Mouse (Mus musculus) ES-E14 (cell line): ENCODE results near the gene Tomm70a. TPM values are rescaled to one million over a fixed set of nuclear protein-coding genes. Genes with fewer than 3 reads are reported as not detected.

Source experiments
- DNase-seq: peaks from one replicate; pipeline ENCODE4 v3.0.0-alpha.2; 2013; ENCODE audit warnings: low read depth, low spot score
- H3K27ac ChIP-seq: 2 replicates; pipeline ENCODE4 v1.5.1; 2012; ENCODE audit warnings: low read depth, mild to moderate bottlenecking, low read length, moderate library complexity, mixed read lengths; ENCODE audit not compliant: poor library complexity, insufficient read depth, severe bottlenecking
- H3K36me3 ChIP-seq: 2 replicates; pipeline ENCODE4 v1.6.1; 2012; ENCODE audit warnings: mild to moderate bottlenecking, low read length, moderate library complexity, mixed read lengths; ENCODE audit not compliant: control insufficient read depth, poor library complexity, insufficient read depth, severe bottlenecking
- H3K4me1 ChIP-seq, 2 experiments: fragments of 150-350 bp in 1 of 2; sonication (generic) in 1 of 2; 2 replicates each; pipeline ENCODE4 v1.6.1; 2012; ENCODE audit warnings: low read length in 2 of 2, mild to moderate bottlenecking in 1 of 2, mixed read lengths in 1 of 2; ENCODE audit not compliant: control insufficient read depth in 2 of 2, insufficient read depth in 2 of 2, poor library complexity in 1 of 2
- H3K4me3 ChIP-seq, 2 experiments: fragments of 150-350 bp in 1 of 2; sonication (generic) in 1 of 2; 2 replicates each; pipeline ENCODE4 v1.5.1; 2012; ENCODE audit warnings: low read length in 2 of 2, low read depth in 1 of 2, mild to moderate bottlenecking in 1 of 2, mixed read lengths in 1 of 2; ENCODE audit not compliant: insufficient read depth in 1 of 2, poor library complexity in 1 of 2, severe bottlenecking in 1 of 2
- H3K9ac ChIP-seq: 2 replicates; pipeline ENCODE4 v1.6.1; 2012; ENCODE audit warnings: low read depth, mild to moderate bottlenecking, low read length, mixed read lengths; ENCODE audit not compliant: poor library complexity, insufficient read depth, severe bottlenecking
- H3K9me3 ChIP-seq: fragments of 150-350 bp; sonication (generic); 2 replicates; pipeline ENCODE4 v1.6.1; 2012; ENCODE audit warnings: low read depth, mild to moderate bottlenecking, low read length; ENCODE audit not compliant: control insufficient read depth, insufficient read depth
- CHD2 ChIP-seq: IDR thresholded peaks from 2 replicates; pipeline ENCODE4 v1.6.1; 2014; ENCODE audit warnings: mild to moderate bottlenecking, low read depth, low read length, inconsistent platforms
- HCFC1 ChIP-seq: IDR thresholded peaks from 2 replicates; pipeline ENCODE4 v1.6.1; 2012; ENCODE audit warnings: low read length, inconsistent platforms, borderline replicate concordance; ENCODE audit not compliant: insufficient read depth
- MAFK ChIP-seq: IDR thresholded peaks from 2 replicates; pipeline ENCODE4 v1.6.1; 2014; ENCODE audit warnings: mild to moderate bottlenecking, low read depth, low read length, inconsistent platforms; ENCODE audit not compliant: insufficient read depth
- ZC3H11A ChIP-seq: IDR thresholded peaks from 2 replicates; pipeline ENCODE4 v1.6.1; 2012; ENCODE audit warnings: low read depth, mild to moderate bottlenecking, inconsistent platforms, low read length, borderline replicate concordance
- ZNF384 ChIP-seq: IDR thresholded peaks from 2 replicates; pipeline ENCODE4 v1.6.1; 2012; ENCODE audit warnings: low read depth, low read length, inconsistent platforms
- in situ Hi-C, 2 experiments: fragments of 600-800 bp; cut with MboI; formaldehyde crosslinking; loops; one replicate each; pipeline ENCODE4 v1.15.1; 2025; ENCODE audit warnings: low sequenced_read_pairs in 2 of 2, inconsistent platforms in 1 of 2; ENCODE audit not compliant: unreplicated experiment in 2 of 2
- total RNA-seq: library from RNA; depleted of rRNA; stranded (reverse); fragments of 300-350 nt; gene quantifications from 2 replicates; pipeline ENCODE4 v1.2.3, GENCODE M21; 2012; rRNA removed

Gene Tomm70a
- total RNA-seq, 1 experiment = 106 TPM

GRCm38 (mm10) chr16:57196590-57196989 lies 75.1 kb downstream of the Tomm70a start:
- TF ChIP-seq ZNF384 (no peak), HCFC1 (no peak), ZC3H11A (no peak), CHD2 (no peak), MAFK (no peak)
- DNase-seq = no peak
- in situ Hi-C loops = no loop called here
- Histone ChIP-seq H3K4me1 (no peaks in the 10 kb centered on the region), H3K9ac (no peak overlapping the region), H3K36me3 (peaks cover 4% of the 10 kb centered on the region), H3K4me3 (no peak overlapping the region), H3K27ac (no peak overlapping the region), H3K9me3 (no peaks in the 10 kb centered on the region)

GRCm38 (mm10) chr16:57197281-57197680 lies 75.8 kb downstream of the Tomm70a start:
- no peak overlapping the region for H3K4me3 ChIP-seq
- DNase-seq = no peak
- no peaks in the 10 kb centered on the region for H3K4me1 ChIP-seq
- no peaks in the 10 kb centered on the region for H3K9me3 ChIP-seq
- no peak overlapping the region for H3K27ac ChIP-seq
- no peak overlapping the region for H3K9ac ChIP-seq
- peaks cover 4% of the 10 kb centered on the region for H3K36me3 ChIP-seq
- TF ChIP-seq ZC3H11A (no peak), CHD2 (no peak), HCFC1 (no peak), ZNF384 (no peak), MAFK (no peak)
- in situ Hi-C loops = no loop called here

Other genes with a start within 250 kb of the Tomm70a start
- gene Tmem45a, start 235.5 kb upstream of the Tomm70a start, total RNA-seq = 13.8 and 16.8 TPM in 2 replicates
- gene Lnp1, start 193.6 kb upstream of the Tomm70a start, total RNA-seq = not detected in 2 replicates
- 0.09 and 0.37 TPM in 2 replicates for gene Tmem45a2, start 50.3 kb upstream of the Tomm70a start, total RNA-seq
- gene Nit2, start 45.6 kb downstream of the Tomm70a start, total RNA-seq = 62.0 and 73.1 TPM in 2 replicates
- 31.1 and 38.4 TPM in 2 replicates for gene Tbc1d23, start 109.8 kb downstream of the Tomm70a start, total RNA-seq
- gene Tmem30c, start 171.2 kb downstream of the Tomm70a start, total RNA-seq = 0.04 and 0.11 TPM in 2 replicates
- gene Filip1l, start 231.4 kb downstream of the Tomm70a start, total RNA-seq = 1.9 and 7.4 TPM in 2 replicates